ENCODE assay signal across 8 mouse cellular contexts in the genomic region with DNA sequence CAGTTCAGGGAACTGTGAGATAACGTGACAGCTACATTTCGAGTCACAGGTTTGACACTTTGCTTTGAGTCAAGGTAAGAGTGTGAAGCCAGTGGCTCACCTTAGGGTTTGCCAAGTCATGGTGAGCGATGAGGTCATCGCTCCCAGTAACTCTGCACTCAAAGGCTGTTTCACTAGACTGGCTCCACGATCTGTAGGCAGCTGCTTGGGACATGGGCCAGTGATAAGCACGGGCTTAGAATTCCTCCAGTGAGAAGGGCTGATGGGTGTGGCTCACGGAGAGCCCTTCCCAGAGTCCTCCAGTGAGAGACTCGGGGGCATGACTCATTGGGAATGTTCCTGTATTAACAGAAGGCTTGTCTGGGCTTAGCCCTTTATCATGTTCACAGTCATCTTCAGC. TPM values are rescaled to one million over a fixed set of nuclear protein-coding genes. Genes with fewer than 3 reads are reported as not detected.
DNase-seq lines count a peak whose midpoint lies in the region; ATAC-seq and TF ChIP-seq lines count a peak whose summit lies in the region.

No protein-coding gene starts in this region.

- no peak overlapping the region for H3K4me2 ChIP-seq in heart, embryonic 12.5 days
- H3K4me2 ChIP-seq in liver, embryonic 16.5 days (ENCODE audit: low read depth, low read length): no peak overlapping the region
- H3K4me2 ChIP-seq in midbrain, embryonic 13.5 days (replicated peaks): no peak overlapping the region

- H3K9me3 ChIP-seq in heart, embryonic 12.5 days (replicated peaks): no peaks in the 10 kb centered on the region
- no peaks in the 10 kb centered on the region; the same call in 1 of the 2 replicates for H3K9me3 ChIP-seq in liver, embryonic 16.5 days (replicated peaks; ENCODE audit: control insufficient read depth, low read length)
- no peaks in the 10 kb centered on the region for H3K9me3 ChIP-seq in midbrain, embryonic 13.5 days

- no peak for TF ChIP-seq CTCF in gastrocnemius, adult 2 months (IDR thresholded peaks at IDR 0.05)

- H3K4me1 ChIP-seq in heart, embryonic 12.5 days (replicated peaks): peaks cover 18% of the 10 kb centered on the region
- H3K4me1 ChIP-seq in liver, embryonic 16.5 days (ENCODE audit: control insufficient read depth, low read depth, low read length): peaks cover 11% of the 10 kb centered on the region
- no peaks in the 10 kb centered on the region for H3K4me1 ChIP-seq in midbrain, embryonic 13.5 days (replicated peaks)

- no peak overlapping the region for H3K9ac ChIP-seq in heart, embryonic 12.5 days
- no peak overlapping the region for H3K9ac ChIP-seq in liver, embryonic 16.5 days (ENCODE audit: low read depth, low read length)
- no peak overlapping the region for H3K9ac ChIP-seq in midbrain, embryonic 13.5 days (replicated peaks)

- H3K36me3 ChIP-seq in heart, embryonic 12.5 days: no peaks in the 10 kb centered on the region
- H3K36me3 ChIP-seq in liver, embryonic 16.5 days (ENCODE audit: control insufficient read depth, insufficient read depth): no peaks in the 10 kb centered on the region
- H3K36me3 ChIP-seq in midbrain, embryonic 13.5 days: peaks cover 17% of the 10 kb centered on the region

- H3K4me3 ChIP-seq in heart, embryonic 12.5 days: no peak overlapping the region
- H3K4me3 ChIP-seq in liver, embryonic 16.5 days (ENCODE audit: low read depth, low read length): no peak overlapping the region
- no peak overlapping the region for H3K4me3 ChIP-seq in gastrocnemius, adult 2 months
- H3K4me3 ChIP-seq in midbrain, embryonic 13.5 days (replicated peaks): no peak overlapping the region

- H3K27me3 ChIP-seq in heart, embryonic 12.5 days (replicated peaks): no peaks in the 10 kb centered on the region
- no peaks in the 10 kb centered on the region for H3K27me3 ChIP-seq in liver, embryonic 16.5 days (ENCODE audit: control insufficient read depth, insufficient read depth, low read depth, low read length)
- no peaks in the 10 kb centered on the region for H3K27me3 ChIP-seq in midbrain, embryonic 13.5 days

- 39% methylated on average over 8 of the region's 8 CpGs for WGBS in heart, embryonic 12.5 days
- WGBS in liver, embryonic 16.5 days (ENCODE audit: insufficient replicate concordance): 63% methylated on average over 8 of the region's 8 CpGs
- WGBS in midbrain, embryonic 13.5 days: 92% methylated on average over 8 of the region's 8 CpGs

- ATAC-seq in heart, embryonic 12.5 days (ENCODE audit: insufficient number of reproducible peaks, low FRiP score): peak; percentile 87
- peak; percentile 45; the same call in 1 of the 2 replicates for ATAC-seq in liver, embryonic 16.5 days (ENCODE audit: low read depth)
- no peak for ATAC-seq in erythroid progenitor cell, adult 5-6 weeks (replicated peaks; ENCODE audit: low FRiP score, poor library complexity, severe bottlenecking)
- no peak for ATAC-seq in midbrain, embryonic 13.5 days

- peak; percentile 73 for DNase-seq in urinary bladder, postnatal 14 days (ENCODE audit: low spot score)
- DNase-seq in urinary bladder, postnatal 10 days (ENCODE audit: low spot score): no peak
- DNase-seq in layer of hippocampus, postnatal 36 days: no peak
- DNase-seq in gastrocnemius, adult 2 months: no peak

- intact Hi-C loops in gastrocnemius, adult 2 months (cut with DNase I): no loop called here

- 0 out of 2 replicates have a peak overlapping the region, but pooled peaks have one; percentile 24 for H3K27ac ChIP-seq in heart, embryonic 12.5 days (ENCODE audit: poor library complexity, severe bottlenecking)
- no peak overlapping the region for H3K27ac ChIP-seq in liver, embryonic 16.5 days (ENCODE audit: low read length)
- H3K27ac ChIP-seq in gastrocnemius, adult 2 months: no peak overlapping the region
- no peak overlapping the region for H3K27ac ChIP-seq in midbrain, embryonic 13.5 days

RNA-seq across cellular contexts. Expression of gene Pbx4, which starts 16.7 kb away (rescaled TPM):
- polyA plus RNA-seq in heart, embryonic 12.5 days (2016; fragmentation: Nextera tagmentation; extraction: Ambion mirVana): 4.7 TPM in 2 replicates
- polyA plus RNA-seq in liver, embryonic 16.5 days (2015; fragmentation: Nextera tagmentation; extraction: Ambion mirVana): 1.8 and 2.0 TPM in 2 replicates
- 10 to 100 TPM; 15.6 to 19.0 TPM for total RNA-seq in layer of hippocampus, postnatal 36 days (2021)
- total RNA-seq in erythroid progenitor cell, adult 5-6 weeks (2015; ENCODE audit: low replicate concordance): 4.2 TPM in 1 of 2 replicates, not detected in the other
- total RNA-seq in erythroid progenitor cell, adult 5-6 weeks (2017; ENCODE audit: low replicate concordance): 2.1 and 8.2 TPM in 2 replicates
- total RNA-seq in gastrocnemius, adult 2 months (2021): not detected
- polyA plus RNA-seq in midbrain, embryonic 13.5 days (2015; fragmentation: Nextera tagmentation; extraction: Ambion mirVana): 59.2 and 65.0 TPM in 2 replicates

RNA-seq across cellular contexts. Expression of gene Lpar2, which starts 26.7 kb away (rescaled TPM):
- polyA plus RNA-seq in heart, embryonic 12.5 days (2016; fragmentation: Nextera tagmentation; extraction: Ambion mirVana): 0.32 and 0.36 TPM in 2 replicates
- 0.05 and 0.07 TPM in 2 replicates for polyA plus RNA-seq in liver, embryonic 16.5 days (2015; fragmentation: Nextera tagmentation; extraction: Ambion mirVana)
- under 1 TPM; 0.60 to 0.68 TPM for total RNA-seq in layer of hippocampus, postnatal 36 days (2021)
- total RNA-seq in erythroid progenitor cell, adult 5-6 weeks (2015; ENCODE audit: low replicate concordance): 0.42 TPM in 1 of 2 replicates, not detected in the other
- not detected in 2 replicates for total RNA-seq in erythroid progenitor cell, adult 5-6 weeks (2017; ENCODE audit: low replicate concordance)
- total RNA-seq in gastrocnemius, adult 2 months (2021): under 1 TPM in 1 of 2 experiments, not detected in 1; 0.14 TPM
- polyA plus RNA-seq in midbrain, embryonic 13.5 days (2015; fragmentation: Nextera tagmentation; extraction: Ambion mirVana): 0.58 and 0.64 TPM in 2 replicates

RNA-seq across cellular contexts. Expression of gene Cilp2, which starts 38.5 kb away (rescaled TPM):
- 0.78 and 0.82 TPM in 2 replicates for polyA plus RNA-seq in heart, embryonic 12.5 days (2016; fragmentation: Nextera tagmentation; extraction: Ambion mirVana)
- not detected in 2 replicates for polyA plus RNA-seq in liver, embryonic 16.5 days (2015; fragmentation: Nextera tagmentation; extraction: Ambion mirVana)
- under 1 TPM; 0.86 to 0.92 TPM for total RNA-seq in layer of hippocampus, postnatal 36 days (2021)
- not detected in 2 replicates for total RNA-seq in erythroid progenitor cell, adult 5-6 weeks (2015; ENCODE audit: low replicate concordance)
- not detected in 2 replicates for total RNA-seq in erythroid progenitor cell, adult 5-6 weeks (2017; ENCODE audit: low replicate concordance)
- total RNA-seq in gastrocnemius, adult 2 months (2021): 10 to 100 TPM in 1 of 2 experiments, 1 to 10 TPM in 1; 3.5 to 18.9 TPM
- polyA plus RNA-seq in midbrain, embryonic 13.5 days (2015; fragmentation: Nextera tagmentation; extraction: Ambion mirVana): 2.1 TPM in 2 replicates

RNA-seq across cellular contexts. Expression of gene Gmip, which starts 40.5 kb away (rescaled TPM):
- polyA plus RNA-seq in heart, embryonic 12.5 days (2016; fragmentation: Nextera tagmentation; extraction: Ambion mirVana): 8.5 and 8.6 TPM in 2 replicates
- polyA plus RNA-seq in liver, embryonic 16.5 days (2015; fragmentation: Nextera tagmentation; extraction: Ambion mirVana): 5.0 and 7.0 TPM in 2 replicates
- total RNA-seq in layer of hippocampus, postnatal 36 days (2021): 10 to 100 TPM; 12.0 to 17.3 TPM
- total RNA-seq in erythroid progenitor cell, adult 5-6 weeks (2015; ENCODE audit: low replicate concordance): 8.4 and 24.1 TPM in 2 replicates
- total RNA-seq in erythroid progenitor cell, adult 5-6 weeks (2017; ENCODE audit: low replicate concordance): 5.5 and 16.6 TPM in 2 replicates
- 1 to 10 TPM; 3.8 to 5.3 TPM for total RNA-seq in gastrocnemius, adult 2 months (2021)
- polyA plus RNA-seq in midbrain, embryonic 13.5 days (2015; fragmentation: Nextera tagmentation; extraction: Ambion mirVana): 31.8 and 37.0 TPM in 2 replicates

RNA-seq across cellular contexts. Expression of gene Tssk6, which starts 53.0 kb away (rescaled TPM):
- polyA plus RNA-seq in heart, embryonic 12.5 days (2016; fragmentation: Nextera tagmentation; extraction: Ambion mirVana): 1.9 and 3.1 TPM in 2 replicates
- polyA plus RNA-seq in liver, embryonic 16.5 days (2015; fragmentation: Nextera tagmentation; extraction: Ambion mirVana): 1.1 and 1.6 TPM in 2 replicates
- under 1 TPM in 1 of 2 experiments, not detected in 1; 0.76 TPM for total RNA-seq in layer of hippocampus, postnatal 36 days (2021)
- total RNA-seq in erythroid progenitor cell, adult 5-6 weeks (2015; ENCODE audit: low replicate concordance): not detected in 2 replicates
- not detected in 2 replicates for total RNA-seq in erythroid progenitor cell, adult 5-6 weeks (2017; ENCODE audit: low replicate concordance)
- not detected for total RNA-seq in gastrocnemius, adult 2 months (2021)
- polyA plus RNA-seq in midbrain, embryonic 13.5 days (2015; fragmentation: Nextera tagmentation; extraction: Ambion mirVana): 3.7 and 4.1 TPM in 2 replicates

Comparison
In these comparisons a context has a peak if more than half of its experiments do, and no peak if none do; other contexts are left out.
1. ATAC-seq: peak in heart, embryonic 12.5 days (single experiment) and liver, embryonic 16.5 days (single experiment); none in erythroid progenitor cell, adult 5-6 weeks (single experiment) and midbrain, embryonic 13.5 days (single experiment).